Mouse (Mus musculus) brain, embryonic 14.5 days (tissue): ENCODE results near the gene Kctd14. TPM values are rescaled to one million over a fixed set of nuclear protein-coding genes. Genes with fewer than 3 reads are reported as not detected.
"Not testable (repeated sequence)": the region's sequence is repeated elsewhere in the genome, so short reads cannot be mapped to it uniquely, and the experiment has no call there.

Source experiments
- DNase-seq: peaks from one replicate; pipeline ENCODE4 v3.0.0-alpha.2; 2011; ENCODE audit warnings: low read depth
- CTCF ChIP-seq: fragments of 200-500 bp; IDR thresholded peaks from 2 replicates; pipeline ENCODE4 v1.5.1; 2012; ENCODE audit warnings: inconsistent platforms, mild to moderate bottlenecking, moderate library complexity, borderline replicate concordance; ENCODE audit not compliant: insufficient read depth, insufficient read length; ENCODE audit errors: extremely low read depth
- POLR2A ChIP-seq: fragments of 200-500 bp; IDR thresholded peaks from 2 replicates; pipeline ENCODE4 v1.6.1; 2012; ENCODE audit warnings: mild to moderate bottlenecking, inconsistent platforms, borderline replicate concordance; ENCODE audit not compliant: poor library complexity, insufficient read depth, insufficient read length, severe bottlenecking; ENCODE audit errors: extremely low read depth
- polyA plus RNA-seq: library from polyadenylated mRNA; depleted of rRNA; stranded (reverse); fragments of >200 nt; gene quantifications from 2 replicates; pipeline ENCODE4 v1.2.3, GENCODE M21; 2012

The Kctd14 gene
- polyA plus RNA-seq, 1 experiment = 1.3 TPM

- TF ChIP-seq POLR2A (no peak), CTCF (no peak)
- no peak for DNase-seq
Observed at GRCm38 (mm10) chr7:97420406-97420805, 30.7 kb upstream of the Kctd14 start.

- no peak for TF ChIP-seq CTCF
- TF ChIP-seq POLR2A = no peak
- peak; percentile 59 for DNase-seq
Observed at GRCm38 (mm10) chr7:97420958-97421651, 30.0 kb upstream of the Kctd14 start.

GRCm38 (mm10) chr7:97423754-97424153, 27.4 kb upstream of the Kctd14 start:
- TF ChIP-seq POLR2A (no peak), CTCF (no peak)
- DNase-seq = no peak

- TF ChIP-seq POLR2A (no peak), CTCF (peak; percentile 98)
- peak; percentile 89 for DNase-seq
Observed at GRCm38 (mm10) chr7:97424621-97425245, 26.4 kb upstream of the Kctd14 start.

GRCm38 (mm10) chr7:97426566-97426965, 24.6 kb upstream of the Kctd14 start:
- no peak for DNase-seq
- TF ChIP-seq CTCF = no peak
- TF ChIP-seq POLR2A = no peak

GRCm38 (mm10) chr7:97427296-97427695, 23.8 kb upstream of the Kctd14 start:
- no peak for DNase-seq
- no peak for TF ChIP-seq CTCF
- no peak for TF ChIP-seq POLR2A

- TF ChIP-seq CTCF (peak; percentile 24; the same call in 1 of the 2 replicates), POLR2A (no peak)
- peak; percentile 78 for DNase-seq
Observed at GRCm38 (mm10) chr7:97427778-97428420, 23.2 kb upstream of the Kctd14 start.

GRCm38 (mm10) chr7:97429705-97430104, 21.4 kb upstream of the Kctd14 start:
- DNase-seq = peak; percentile 96
- no peak for TF ChIP-seq POLR2A
- TF ChIP-seq CTCF = no peak

GRCm38 (mm10) chr7:97433517-97433916, 17.6 kb upstream of the Kctd14 start:
- DNase-seq = not testable (repeated sequence)

GRCm38 (mm10) chr7:97434517-97434916, 16.6 kb upstream of the Kctd14 start:
- no peak for TF ChIP-seq POLR2A
- TF ChIP-seq CTCF = no peak
- no peak for DNase-seq

GRCm38 (mm10) chr7:97438986-97439385, 12.1 kb upstream of the Kctd14 start:
- DNase-seq = no peak
- TF ChIP-seq POLR2A = no peak
